Mouse (Mus musculus): Measurements from ENCODE around the gene Cd33. TPM values are rescaled to one million over a fixed set of nuclear protein-coding genes. Genes with fewer than 3 reads are reported as not detected.

Gene Cd33
- polyA plus RNA-seq, 1 experiment from 2014 or later: 1.2 TPM

Other genes starting within 250 kb of the Cd33 start
- 16.7 TPM in 2 replicates for gene Zfp715, start 231.1 kb downstream of the Cd33 start, polyA plus RNA-seq (2015; fragmentation: Nextera tagmentation; extraction: Ambion mirVana)
- 0.22 and 0.23 TPM in 2 replicates for gene Siglecf, start 193.1 kb downstream of the Cd33 start, polyA plus RNA-seq (2015; fragmentation: Nextera tagmentation; extraction: Ambion mirVana)
- 0.06 and 0.13 TPM in 2 replicates for gene Siglecg, start 136.2 kb downstream of the Cd33 start, polyA plus RNA-seq (2015; fragmentation: Nextera tagmentation; extraction: Ambion mirVana)
- gene Lim2, start 116.8 kb downstream of the Cd33 start, polyA plus RNA-seq (2015; fragmentation: Nextera tagmentation; extraction: Ambion mirVana): not detected in 2 replicates
- gene Nkg7, start 107.4 kb downstream of the Cd33 start, polyA plus RNA-seq (2015; fragmentation: Nextera tagmentation; extraction: Ambion mirVana): 0.89 and 1.1 TPM in 2 replicates
- gene Cldnd2, start 103.6 kb downstream of the Cd33 start, polyA plus RNA-seq (2015; fragmentation: Nextera tagmentation; extraction: Ambion mirVana): not detected in 2 replicates
- 272 and 301 TPM in 2 replicates for gene Etfb, start 100.3 kb downstream of the Cd33 start, polyA plus RNA-seq (2015; fragmentation: Nextera tagmentation; extraction: Ambion mirVana)
- gene Gm45233, start 100.3 kb downstream of the Cd33 start, polyA plus RNA-seq (2015; fragmentation: Nextera tagmentation; extraction: Ambion mirVana): not detected in 2 replicates
- 3.9 and 4.8 TPM in 2 replicates for gene Vsig10l, start 81.3 kb downstream of the Cd33 start, polyA plus RNA-seq (2015; fragmentation: Nextera tagmentation; extraction: Ambion mirVana)
- 1.8 and 2.0 TPM in 2 replicates for gene Iglon5, start 54.4 kb downstream of the Cd33 start, polyA plus RNA-seq (2015; fragmentation: Nextera tagmentation; extraction: Ambion mirVana)
- not detected in 2 replicates for gene 4931406B18Rik, start 38.5 kb downstream of the Cd33 start, polyA plus RNA-seq (2015; fragmentation: Nextera tagmentation; extraction: Ambion mirVana)
- gene Zfp658, start 17.8 kb upstream of the Cd33 start, polyA plus RNA-seq (2015; fragmentation: Nextera tagmentation; extraction: Ambion mirVana): 4.8 and 4.9 TPM in 2 replicates
- 14.4 and 15.4 TPM in 2 replicates for gene Zfp719, start 35.2 kb upstream of the Cd33 start, polyA plus RNA-seq (2015; fragmentation: Nextera tagmentation; extraction: Ambion mirVana)
- gene Zfp819, start 62.7 kb upstream of the Cd33 start, polyA plus RNA-seq (2015; fragmentation: Nextera tagmentation; extraction: Ambion mirVana): 0.27 and 0.33 TPM in 2 replicates
- not detected in 2 replicates for gene Ceacam18, start 90.3 kb upstream of the Cd33 start, polyA plus RNA-seq (2015; fragmentation: Nextera tagmentation; extraction: Ambion mirVana)
- 0.62 and 0.70 TPM in 2 replicates for gene Siglece, start 115.7 kb upstream of the Cd33 start, polyA plus RNA-seq (2015; fragmentation: Nextera tagmentation; extraction: Ambion mirVana)
- 15.0 and 15.2 TPM in 2 replicates for gene Ctu1, start 127.6 kb upstream of the Cd33 start, polyA plus RNA-seq (2015; fragmentation: Nextera tagmentation; extraction: Ambion mirVana)
- gene Klk14, start 146.0 kb upstream of the Cd33 start, polyA plus RNA-seq (2015; fragmentation: Nextera tagmentation; extraction: Ambion mirVana): not detected in 2 replicates
- 0.37 and 0.79 TPM in 2 replicates for gene Klk13, start 168.1 kb upstream of the Cd33 start, polyA plus RNA-seq (2015; fragmentation: Nextera tagmentation; extraction: Ambion mirVana)
- not detected in 2 replicates for gene Klk12, start 224.5 kb upstream of the Cd33 start, polyA plus RNA-seq (2015; fragmentation: Nextera tagmentation; extraction: Ambion mirVana)
- gene Klk11, start 230.2 kb upstream of the Cd33 start, polyA plus RNA-seq (2015; fragmentation: Nextera tagmentation; extraction: Ambion mirVana): 0.27 and 0.70 TPM in 2 replicates
- gene Klk10, start 236.6 kb upstream of the Cd33 start, polyA plus RNA-seq (2015; fragmentation: Nextera tagmentation; extraction: Ambion mirVana): 2.0 and 2.1 TPM in 2 replicates
- gene Klk9, start 247.5 kb upstream of the Cd33 start, polyA plus RNA-seq (2015; fragmentation: Nextera tagmentation; extraction: Ambion mirVana): 0.38 and 0.55 TPM in 2 replicates

Data from limb, embryonic 13.5 days (tissue).